Mouse (Mus musculus) testis, postnatal 10 days (tissue): ENCODE results near the gene Slc22a1.

Experiments used
- DNase-seq: peaks from one replicate; pipeline ENCODE4 v3.0.0; 2021; ENCODE audit warnings: low spot score

Gene Slc22a1

DNA sequence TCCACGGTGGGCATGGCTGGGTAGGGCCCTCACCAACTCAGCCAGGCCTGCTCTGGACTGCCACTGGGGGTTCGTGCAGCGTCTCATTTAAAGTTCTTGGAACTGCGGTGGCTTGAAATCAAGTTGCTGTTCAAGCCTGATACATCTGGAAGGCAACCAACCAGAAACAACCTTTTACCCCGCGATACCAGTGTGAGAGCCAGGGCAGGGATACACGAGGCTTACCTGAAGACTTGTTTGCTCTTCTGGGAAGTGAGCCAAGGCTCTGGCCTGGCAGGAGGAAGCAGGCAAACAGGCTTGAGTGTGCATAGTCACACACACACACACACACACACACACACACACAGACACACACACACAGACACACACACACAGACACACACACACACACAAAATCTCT lies at the start of gene Slc22a1:
TSS of gene Slc22a1 (minus strand) at position 184 of the 400 bp plus-strand sequence.
- no peak for DNase-seq

DNA sequence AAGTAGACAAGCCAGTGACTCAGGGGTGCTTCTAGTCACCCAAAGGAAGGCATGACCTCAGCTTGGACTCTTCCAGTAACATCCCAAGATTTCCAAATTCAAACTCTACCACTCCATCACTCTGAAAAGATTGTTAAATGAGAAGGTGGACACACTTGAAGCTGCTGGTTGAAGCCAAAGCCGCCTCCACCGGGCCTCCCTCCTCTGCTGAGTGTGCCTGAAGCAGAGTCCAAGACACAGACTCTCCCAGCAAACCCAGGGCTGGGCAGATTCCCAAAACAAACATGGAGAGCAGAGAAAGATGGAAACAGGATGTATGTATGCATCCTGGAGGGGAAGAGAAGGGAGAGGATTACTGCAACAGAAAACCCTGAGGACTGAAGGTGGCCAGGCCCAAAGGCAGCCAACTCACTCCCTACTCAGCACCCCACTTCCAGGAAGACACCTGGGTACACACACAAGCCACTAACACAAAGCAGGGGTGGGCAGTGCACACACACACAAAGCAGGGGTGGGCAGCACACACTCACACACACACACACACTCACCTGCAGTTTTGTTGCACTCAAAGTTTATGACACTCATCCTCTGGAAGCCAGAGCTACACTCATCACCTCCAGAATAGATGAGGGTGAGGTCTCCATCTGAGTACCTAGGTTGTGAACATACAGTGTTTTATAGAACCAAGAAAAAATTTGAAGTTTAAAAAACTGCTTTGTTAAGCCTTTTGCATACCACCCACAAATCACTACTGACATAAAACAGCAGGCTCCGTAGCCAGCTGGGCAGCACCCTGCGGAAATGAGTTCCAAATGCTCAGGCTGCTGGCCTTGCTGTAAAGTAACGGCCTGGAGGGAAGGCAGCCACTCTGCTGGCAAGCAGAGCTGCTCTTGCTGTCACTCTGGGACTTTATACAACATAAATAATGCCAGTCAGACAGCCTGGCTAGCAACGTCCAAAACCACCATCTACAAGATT lies 49.4 kb upstream of the Slc22a1 start:
- no peak for DNase-seq

DNA sequence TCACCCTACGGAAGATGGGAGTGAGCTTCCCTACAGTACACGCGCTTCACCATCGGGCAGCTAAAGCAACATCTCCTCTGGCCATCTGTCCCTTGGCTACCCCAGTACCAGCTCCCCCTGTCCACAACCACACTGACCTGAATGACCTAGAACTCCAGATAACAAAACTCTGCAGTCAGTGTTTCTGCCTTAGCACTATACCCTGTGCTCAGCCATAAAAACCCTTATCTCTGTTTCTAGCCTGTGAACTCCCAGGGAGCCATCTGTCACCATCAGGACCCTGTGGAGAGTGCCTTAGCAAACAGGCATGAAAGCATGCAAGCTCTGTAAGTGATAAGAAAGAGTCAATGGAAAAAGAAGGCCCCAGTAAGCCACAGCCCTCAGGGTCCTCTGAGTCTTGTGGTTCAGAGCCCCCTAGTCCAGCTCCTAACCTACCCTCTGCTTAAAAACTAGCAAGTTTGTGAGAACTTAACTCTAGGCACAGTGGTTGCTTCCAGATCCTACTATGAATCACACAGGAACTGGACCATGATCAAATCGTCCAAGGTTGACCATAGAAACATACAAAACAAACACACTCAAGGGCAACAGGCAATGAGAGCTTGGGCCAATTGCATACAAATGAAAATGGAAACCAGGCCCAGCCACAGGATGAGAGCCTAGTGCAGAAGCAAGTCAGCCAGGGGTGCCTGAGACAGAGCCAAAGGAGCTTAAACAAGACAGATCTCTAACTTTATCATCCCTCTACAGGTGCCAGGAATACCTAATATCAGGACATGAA lies 48.5 kb upstream of the Slc22a1 start:
- no peak for DNase-seq

DNA sequence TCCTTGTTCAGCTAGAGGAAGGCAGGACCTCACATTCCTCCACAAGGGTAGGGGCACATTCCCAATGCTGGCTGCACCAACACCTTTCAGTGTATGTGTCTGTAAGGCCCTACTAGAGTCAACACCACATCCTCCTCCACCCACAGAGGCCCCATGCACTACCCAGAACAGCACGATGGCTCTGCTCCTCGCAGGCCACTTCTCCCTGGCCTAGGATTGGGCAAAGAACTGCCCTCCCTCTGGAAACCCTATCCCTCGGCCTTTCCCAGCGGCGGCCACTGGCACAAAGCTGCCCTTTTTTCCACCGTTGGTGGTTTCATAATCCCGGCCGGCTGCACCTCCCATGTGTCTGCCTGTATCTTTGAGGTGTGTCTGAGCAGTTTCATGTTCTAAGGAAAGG lies 47.0 kb upstream of the Slc22a1 start:
- DNase-seq = no peak

DNA sequence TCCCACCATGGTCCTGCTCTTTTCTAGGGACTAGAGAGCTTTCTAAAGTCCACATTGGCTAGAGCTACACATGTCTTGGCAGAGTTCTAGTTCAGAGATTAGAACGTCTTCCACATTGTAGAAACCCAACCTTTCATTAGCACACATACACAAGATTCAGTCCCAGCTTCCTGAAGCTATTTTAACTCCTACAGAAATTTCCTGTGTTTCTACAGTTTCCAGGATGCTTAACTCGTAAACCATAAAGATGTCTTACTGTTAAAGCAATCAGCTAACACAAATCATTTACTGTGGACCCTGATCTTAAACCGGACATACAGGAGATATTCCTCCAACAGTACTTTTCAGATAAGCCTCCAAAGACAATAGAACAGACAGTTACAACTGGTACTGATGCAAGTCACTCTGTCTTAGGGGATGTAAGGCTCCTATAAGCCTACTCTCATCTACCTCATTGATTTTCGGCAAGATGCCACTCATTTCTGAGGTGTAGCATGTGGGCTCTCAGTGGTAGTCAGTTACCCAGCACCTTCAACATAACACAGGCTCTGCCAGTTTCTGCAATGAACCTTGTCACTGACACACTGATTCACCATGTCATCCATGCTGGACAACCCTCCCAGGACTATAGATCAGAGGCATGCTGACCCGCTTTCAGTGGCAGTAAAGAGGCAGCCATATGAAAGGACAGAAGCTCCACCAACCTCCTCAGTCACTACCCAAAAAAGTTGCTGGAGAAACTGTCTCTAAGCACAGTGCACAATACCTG lies 45.7 kb upstream of the Slc22a1 start:
- no peak for DNase-seq

DNA sequence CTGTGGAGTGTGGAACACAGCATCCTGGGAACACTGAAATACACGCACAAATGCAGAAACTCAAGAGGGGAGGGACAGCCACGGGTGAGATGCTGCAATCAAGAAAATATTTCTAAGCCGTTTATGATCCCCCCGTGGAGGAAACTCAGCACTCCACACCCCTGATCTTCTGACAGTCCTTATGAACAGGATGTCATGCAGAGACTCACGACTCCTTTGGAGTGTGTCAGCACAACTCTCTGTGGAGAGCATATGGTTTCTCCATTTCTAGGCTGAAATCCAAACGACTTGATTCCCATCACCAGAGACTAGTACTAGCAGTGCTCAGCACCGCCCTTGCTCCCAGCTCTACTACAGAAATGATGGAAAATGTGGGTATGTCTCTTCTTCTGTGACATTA lies 42.6 kb upstream of the Slc22a1 start:
- no peak for DNase-seq

DNA sequence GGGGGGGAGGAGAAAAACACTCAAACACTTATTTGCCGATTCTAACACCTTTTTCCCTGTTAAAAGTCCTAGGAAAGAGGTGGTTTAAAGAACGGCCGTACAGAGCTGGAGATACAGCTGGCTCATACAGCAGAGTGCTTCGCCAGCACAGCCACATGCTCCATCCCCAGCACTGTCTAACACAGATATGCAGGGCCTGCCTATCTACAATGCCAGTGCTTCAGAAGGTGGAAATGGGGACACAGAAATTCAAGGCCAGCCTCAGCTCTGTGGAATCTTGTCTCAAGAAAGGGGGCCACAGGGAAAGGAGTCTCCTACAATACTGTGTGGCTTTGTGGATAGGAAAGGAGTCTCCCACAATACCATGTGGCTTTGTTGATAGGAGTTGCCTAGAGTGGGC lies 41.8 kb upstream of the Slc22a1 start:
- no peak for DNase-seq

DNA sequence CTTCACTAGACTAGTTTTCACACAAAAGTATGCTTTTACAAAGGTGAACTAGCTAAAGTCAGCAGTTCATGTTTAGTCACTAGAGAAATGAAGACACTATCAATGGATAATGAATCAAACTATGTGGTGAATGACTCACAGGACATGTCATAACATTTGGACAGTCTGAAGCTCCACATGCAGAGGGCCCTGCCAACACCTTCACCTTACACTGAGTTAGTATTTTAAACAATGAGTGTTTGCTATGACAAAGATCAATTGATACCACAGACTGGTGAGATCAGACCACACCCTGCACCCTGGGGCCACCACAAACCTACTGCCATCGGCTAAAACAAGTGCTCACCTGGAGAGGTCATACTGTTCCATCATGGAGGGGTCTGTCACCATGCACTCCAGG lies 39.4 kb upstream of the Slc22a1 start:
- DNase-seq = no peak

DNA sequence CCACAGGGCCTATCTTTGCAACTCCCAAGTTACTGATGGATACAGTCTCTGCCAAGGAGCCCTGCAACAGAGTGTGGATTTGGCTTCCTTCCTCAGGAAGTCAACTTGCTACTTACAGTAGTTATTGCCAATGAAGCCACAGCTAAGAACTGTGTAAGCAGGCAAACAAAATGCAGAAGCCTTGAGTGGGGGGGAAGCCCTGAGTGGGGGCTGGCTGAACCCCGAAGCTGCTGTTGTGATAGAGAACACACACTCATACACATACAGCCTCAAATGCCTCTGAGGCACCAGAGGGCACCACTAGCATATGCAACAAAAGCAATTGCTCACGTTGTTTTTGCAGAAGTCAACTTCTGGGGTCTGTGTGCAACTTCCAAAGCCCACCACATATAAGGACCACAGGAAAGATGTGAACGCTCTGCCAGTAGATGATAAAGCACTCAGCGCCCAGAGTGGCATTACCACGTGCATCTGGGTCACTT lies 38.5 kb upstream of the Slc22a1 start:
- DNase-seq = no peak

DNA sequence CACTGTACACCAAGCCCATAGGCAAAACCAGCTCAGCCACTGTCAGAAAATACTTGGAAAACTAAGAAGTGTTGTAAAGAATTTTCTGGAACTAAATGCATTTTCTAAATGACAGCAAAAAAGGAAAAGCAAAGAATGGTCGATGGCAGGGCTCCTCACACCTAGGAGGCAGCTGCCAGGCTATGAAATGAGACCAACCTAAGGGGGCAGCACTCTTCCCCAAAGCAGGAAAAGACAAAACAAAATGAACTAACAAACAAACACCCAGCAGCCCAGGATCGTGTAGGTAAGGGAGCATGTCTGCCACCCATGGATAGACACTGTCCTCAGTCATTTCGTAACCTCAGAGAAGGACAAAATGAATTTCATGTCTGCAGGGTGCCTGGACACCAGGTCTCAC lies 37.4 kb upstream of the Slc22a1 start:
- DNase-seq = no peak

DNA sequence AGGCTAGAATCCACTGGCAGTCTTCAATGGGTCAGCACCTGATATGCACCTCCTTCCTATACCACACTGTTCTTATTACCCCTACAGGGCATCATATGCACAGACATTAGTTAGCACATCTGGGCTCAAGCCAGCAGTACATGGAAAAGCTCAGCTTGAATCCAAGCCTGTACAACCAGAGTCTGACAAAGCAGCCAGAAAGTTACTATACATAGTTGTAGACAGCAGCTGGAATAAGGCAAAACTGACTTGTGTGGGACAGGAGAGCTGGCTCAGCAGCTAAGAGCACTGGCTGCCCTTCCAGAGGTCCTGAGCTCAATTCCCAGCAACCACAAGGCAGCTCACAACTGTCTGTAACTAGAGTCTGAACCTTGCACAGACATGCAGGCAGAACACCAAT lies 36.6 kb upstream of the Slc22a1 start:
- DNase-seq = no peak

DNA sequence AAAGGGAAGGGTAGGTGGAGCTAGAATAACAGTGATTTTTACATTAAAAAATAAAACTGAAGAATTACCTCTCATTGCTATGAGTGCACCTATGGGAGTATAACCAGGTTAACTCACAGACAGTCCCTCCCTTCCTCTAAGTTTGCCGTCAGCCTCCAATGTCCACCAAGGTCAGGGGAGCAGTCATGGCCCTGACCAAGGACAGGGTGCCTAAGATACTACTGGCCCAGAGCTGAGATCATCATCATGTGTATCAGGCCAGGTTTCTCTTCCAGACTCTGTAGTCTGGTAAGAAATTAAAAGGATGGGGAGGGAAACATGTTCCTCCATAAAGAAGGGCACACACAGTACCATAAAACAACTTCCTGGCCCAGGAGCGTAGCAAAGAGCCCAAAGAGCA lies 35.3 kb upstream of the Slc22a1 start:
- DNase-seq = no peak

DNA sequence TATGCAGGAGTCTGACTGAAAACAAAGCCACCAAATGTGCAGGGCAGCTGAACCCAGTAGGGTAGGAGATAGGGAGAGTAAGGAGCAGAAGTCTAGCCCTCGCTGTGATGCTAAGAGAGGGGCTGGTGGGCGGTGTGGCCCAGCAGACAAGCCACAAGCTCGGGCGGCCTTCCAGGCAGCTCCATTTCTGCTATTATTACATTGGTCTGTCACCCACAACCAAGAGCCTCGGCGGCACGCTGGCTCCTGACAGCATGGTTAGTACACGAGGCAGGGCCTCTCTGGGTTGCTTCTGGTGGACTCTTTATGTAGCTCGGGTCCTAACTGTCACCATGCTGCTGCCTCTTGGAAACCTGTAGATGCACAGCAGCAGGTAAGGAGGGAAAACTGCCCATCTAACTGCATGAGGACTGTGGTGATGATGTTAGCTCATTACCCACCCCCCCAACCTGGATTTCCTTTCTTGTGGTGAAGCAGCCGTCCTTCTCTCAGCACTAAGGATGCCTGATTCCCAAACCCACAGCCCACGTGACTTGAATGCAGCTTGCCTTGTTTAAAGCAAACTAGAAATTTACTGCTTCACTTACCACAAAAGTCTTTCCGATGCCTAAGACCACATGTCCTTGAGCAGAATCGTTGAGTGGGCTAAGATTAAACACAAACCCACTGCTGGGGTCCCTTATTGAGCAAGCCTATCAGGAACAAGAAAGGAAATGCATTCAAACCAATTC lies 34.6 kb upstream of the Slc22a1 start:
- no peak for DNase-seq

DNA sequence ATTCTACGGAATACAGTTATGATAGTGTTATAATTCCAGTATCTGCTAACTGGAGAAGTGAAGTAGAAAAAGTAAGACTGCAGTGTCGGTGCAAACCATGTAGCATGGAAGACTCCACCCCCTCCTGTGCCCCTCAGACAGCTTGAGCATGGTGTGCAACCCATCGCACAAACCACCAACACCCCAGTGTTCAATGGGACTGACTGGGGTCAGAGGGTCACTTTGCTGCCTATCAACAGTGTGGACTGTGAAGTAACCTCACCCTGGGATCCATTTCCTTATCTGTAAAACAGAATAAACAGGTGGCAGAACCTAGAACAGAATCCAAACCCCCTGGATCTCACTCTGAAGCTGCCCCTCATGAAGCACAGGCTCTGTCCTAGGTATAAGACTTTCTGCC lies 32.8 kb upstream of the Slc22a1 start:
- DNase-seq = no peak

DNA sequence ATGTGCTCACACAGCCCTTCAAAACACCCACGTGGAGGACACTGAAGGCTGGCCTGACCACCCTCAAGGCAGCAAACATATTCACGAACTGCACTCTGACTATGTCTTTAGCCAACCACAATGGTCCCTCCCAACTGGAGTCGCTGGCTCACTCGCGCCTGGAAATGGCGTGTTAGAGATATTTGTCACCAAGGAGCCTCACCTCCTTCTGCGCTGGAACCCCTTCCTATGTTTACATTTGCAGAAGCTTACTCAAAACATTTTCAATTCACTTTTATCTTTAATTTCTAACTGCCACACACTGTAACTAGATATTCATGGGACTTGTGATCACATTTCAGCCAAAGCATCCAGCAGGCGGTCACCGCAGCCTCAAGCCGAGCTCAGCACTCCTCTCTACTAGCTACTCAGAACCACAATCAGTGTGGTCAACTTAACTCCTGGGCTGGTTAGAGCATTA lies 31.0 kb upstream of the Slc22a1 start:
- no peak for DNase-seq

DNA sequence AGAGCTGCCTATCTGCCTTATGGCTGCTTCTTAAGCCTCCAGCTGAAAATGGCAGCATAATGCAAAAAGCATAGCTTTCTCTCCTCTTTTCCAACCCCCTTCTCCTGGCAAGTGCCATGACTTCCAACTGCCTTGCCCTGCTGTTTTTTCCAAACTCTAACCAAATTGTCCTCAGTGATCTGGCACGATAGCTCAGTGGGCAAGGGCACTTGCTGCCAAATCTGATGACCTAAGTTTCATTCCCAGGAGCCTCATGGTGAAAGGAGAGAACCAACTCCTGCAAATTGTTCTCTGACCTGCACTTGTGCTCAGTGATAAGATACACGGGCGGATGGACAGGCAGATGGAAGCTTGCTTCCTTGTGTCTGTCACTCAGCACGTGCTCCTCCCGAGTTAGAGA lies 27.3 kb upstream of the Slc22a1 start:
- DNase-seq = no peak

DNA sequence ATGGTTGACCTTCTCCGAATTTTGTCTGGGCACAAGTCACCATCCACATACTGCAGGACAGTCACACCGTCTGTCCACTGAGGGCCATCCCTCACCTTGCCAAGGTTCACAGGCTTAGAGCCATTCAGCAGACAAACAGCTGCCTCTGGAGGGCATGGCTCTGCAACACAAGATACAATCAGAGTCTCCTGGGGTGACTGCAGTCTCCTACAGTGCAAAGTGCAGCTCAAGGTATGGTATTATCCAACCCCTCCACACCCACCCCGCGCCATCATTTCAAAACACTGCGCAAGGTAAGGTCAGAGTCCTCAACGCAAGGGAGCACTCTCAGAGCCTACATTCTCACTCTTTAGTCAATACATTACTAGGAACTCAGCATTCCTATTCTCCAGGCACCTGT lies 24.7 kb upstream of the Slc22a1 start:
- no peak for DNase-seq

DNA sequence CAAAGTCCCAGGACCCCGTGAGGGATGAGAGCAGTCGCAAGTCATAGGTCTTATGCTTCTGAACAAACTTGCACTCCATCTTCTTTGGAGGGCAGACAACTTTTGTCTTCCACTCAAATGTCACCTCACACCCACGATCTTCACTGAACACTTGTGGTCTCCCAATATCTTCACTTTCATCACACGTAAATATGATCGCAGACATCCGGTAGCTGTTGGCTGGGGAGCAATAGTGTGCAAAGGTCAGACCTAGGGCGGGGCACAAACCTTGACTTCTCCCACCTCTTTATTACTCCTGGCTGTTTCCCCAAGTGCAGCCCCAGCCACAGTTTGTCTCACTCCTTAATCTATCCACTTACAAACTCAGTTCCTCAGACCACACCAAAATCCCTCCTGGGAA lies 16.3 kb upstream of the Slc22a1 start:
- DNase-seq = no peak

DNA sequence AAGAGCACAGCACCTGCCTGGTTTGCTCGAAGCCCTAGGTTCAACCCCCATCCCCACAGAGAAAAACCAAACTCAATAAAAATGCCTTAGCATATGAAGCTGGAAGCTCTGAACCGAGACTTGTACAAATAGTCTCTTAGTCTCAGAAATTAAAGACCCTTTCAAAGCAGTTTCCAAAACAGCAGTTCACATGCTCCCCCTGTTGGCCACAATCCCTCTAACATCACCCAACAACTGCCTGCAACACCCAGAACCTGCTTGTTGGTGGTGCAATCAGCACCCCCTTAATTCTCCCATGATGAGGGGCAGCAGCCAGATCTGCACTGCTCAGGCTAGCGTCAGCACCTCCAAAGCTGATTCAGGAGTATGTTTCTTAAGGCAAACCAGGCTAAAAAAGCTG lies 13.9 kb upstream of the Slc22a1 start:
- peak; percentile 62 for DNase-seq

DNA sequence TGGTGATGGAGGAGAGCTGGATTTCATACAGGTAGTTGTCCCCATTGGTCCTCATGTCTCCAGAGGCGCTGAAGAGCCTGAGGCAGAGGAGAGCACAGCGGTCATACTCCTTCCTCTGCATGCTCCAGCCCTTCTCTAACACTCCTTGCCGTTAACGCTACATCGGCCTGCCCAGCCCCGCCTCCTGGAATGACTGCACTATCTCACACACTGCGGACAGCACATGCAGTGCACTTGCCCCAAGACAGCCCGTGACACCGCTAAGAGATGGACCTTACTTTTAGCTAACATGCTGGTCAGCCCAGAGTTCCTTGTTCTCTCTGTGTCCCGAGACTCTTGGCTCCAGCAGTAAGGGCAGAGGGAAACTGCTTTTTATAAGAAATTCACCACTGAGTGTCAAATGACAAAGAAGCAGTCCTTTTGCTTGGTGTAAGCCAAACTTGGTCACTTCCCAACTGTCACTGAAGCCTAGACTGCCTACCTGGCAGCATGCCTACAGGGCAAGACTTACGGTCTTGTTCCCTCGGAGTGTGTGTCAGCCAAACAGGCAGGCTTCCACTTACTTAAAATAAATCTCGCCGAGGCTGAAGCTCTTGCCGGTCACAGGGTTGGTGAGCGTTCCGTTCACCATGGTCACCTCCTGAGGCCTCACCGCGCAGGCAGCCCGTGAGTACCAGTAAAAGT lies 12.9 kb upstream of the Slc22a1 start:
- DNase-seq = no peak
